Mouse (Mus musculus): Measurements from ENCODE around the gene Spink8.
A peak's percentile ranks its signal among the peaks of the same experiment; 100 is the strongest.

Spink8 gene

DNA sequence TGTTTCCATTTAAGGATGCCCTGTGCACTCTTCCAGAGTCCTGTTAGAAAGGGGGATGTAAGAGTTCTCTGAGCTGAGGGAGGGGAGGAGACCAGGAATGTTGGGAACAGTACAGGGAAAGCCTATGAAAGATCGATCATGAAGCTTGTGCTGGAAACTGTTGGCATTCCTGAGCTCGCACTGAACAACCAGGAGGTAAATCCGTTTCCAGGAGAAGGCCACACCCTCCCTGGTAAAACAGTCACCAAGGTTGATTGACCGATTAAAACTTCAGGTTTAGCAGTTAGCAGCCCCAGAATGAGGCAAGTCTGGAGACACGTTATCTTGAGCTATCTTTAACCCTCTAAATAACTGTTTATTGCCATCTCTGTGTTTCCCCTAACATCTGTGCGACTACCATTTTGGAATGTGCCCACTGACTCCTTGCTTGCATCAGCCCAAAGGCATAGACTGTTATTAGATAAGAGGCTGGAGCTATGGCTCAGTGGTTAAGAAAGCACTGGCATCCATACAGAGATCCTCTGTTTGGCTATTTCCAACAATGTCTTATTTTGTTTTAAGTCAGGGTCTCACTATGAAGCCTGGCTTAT, 59.0 kb downstream of the Spink8 start:
- no peak for DNase-seq (ENCODE audit: low spot score in 2 of 2)

DNA sequence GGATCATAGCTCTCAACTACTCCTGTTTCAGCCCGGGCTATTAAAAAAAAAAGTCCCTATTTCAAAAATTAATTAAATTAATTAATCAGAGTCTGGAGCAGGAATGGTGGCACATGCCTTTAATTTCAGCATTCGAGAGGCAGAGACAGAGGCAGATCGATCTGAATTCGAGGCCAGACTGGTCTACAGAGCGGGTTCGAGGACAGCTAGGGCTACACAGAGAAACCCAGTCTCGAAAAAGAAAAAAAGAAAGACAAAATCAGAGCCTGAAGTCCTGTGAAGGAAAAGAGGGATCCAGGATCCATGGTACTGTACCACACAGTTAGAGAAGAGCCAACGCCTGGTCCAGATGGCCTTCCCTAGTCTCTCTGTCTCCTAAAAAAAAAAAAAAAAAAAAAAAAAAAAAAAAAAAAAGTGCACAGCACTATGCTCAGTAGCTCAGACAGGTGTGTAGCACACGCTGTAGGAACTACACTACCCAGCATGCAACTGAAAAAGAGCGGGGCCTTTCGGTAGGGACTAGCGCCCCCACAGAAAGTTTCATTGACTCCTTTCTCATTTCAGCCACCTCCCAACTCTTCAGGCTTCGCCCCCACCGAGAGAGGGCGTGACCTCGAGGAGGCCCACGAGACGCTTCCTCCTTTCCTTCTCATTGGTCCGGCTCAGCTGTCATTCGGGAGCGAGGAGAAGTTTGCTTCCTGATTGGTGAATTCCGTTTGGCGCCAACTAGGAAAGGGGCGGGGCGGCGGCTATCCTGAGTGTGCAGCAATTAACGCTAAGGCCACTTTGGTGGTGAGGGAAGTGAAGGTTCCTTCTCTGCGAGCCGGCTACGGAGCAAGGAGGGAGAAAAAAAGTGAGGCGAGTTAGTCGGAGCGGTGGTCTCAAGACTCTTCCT, 63.0 kb downstream of the Spink8 start, which contains the start of gene Cdc25a:
TSS of gene Cdc25a (plus strand) at position 783 of the 895 bp plus-strand sequence.
- DNase-seq (ENCODE audit: low spot score in 2 of 2): peak; percentile 97 to 98

DNA sequence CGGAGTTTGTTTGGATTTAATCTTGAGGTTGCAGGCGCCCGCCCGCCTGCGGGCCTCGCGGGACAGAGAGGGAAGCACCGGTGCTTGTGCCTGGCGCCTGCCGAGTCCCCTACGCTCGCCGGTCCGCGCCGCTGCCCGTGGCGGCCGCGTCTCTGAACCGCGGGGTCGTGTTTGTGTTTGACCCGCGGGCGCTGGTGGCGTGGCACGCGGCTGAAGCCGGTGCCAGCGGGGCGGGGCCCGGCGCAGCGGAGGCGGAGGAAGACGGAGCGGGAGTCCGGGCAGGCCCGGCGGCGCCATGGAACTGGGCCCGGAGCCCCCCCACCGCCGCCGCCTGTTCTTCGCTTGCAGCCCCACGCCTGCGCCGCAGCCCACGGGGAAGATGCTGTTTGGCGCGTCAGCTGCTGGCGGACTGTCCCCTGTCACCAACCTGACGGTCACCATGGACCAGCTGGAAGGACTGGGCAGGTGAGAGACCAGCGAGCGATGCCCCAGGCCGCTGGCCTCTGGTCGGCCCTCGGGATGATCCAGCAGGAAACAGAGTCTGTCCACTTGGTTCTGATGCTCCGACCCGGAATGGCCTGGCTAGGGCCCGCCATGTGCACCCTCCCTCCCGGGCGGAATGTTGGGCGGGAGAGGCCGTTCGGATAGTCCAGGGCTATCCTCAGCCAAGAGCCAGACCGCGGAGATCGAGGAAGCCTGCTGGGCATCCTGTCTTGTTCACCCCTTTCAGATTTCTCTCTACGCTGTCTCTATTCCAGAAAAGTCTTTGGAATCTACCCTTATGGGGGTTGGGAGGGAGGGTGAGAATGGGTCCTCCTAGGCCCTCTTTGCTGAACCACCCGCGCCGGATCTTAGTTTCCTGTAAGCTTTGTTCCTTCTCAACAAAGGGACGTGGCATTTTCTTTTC, 63.9 kb downstream of the Spink8 start:
- DNase-seq (ENCODE audit: low spot score in 2 of 2): peak; percentile 31 to 50

Measured in right cerebral cortex, adult 2 months (tissue).